Mouse (Mus musculus) hindbrain, postnatal 0 days (tissue): ENCODE data around the gene Zbtb22. TPM values are rescaled to one million over a fixed set of nuclear protein-coding genes. Genes with fewer than 3 reads are reported as not detected.
"Not testable (repeated sequence)": the region's sequence is repeated elsewhere in the genome, so short reads cannot be mapped to it uniquely, and the experiment has no call there.

Source experiments
- ATAC-seq: fragments of 200-750 bp; cut with Nextera tagmentation; 2 replicates; pipeline ENCODE4 v1.8.0; 2017; ENCODE audit warnings: mild to moderate bottlenecking, moderate TSS enrichment, moderate library complexity
- DNase-seq: peaks from one replicate; pipeline ENCODE4 v3.0.0-alpha.2; 2015; ENCODE audit warnings: low spot score
- H3K27ac ChIP-seq: fragments of 300-500 bp; sonication (generic); 2 replicates; pipeline ENCODE4 v1.5.1; 2014; ENCODE audit warnings: mild to moderate bottlenecking
- H3K27me3 ChIP-seq: fragments of 300-500 bp; sonication (generic); 2 replicates; pipeline ENCODE4 v1.6.1; 2014; ENCODE audit warnings: low read length, mixed read lengths; ENCODE audit not compliant: insufficient read depth
- H3K36me3 ChIP-seq: fragments of 300-500 bp; sonication (generic); 2 replicates; pipeline ENCODE4 v1.6.1; 2014; ENCODE audit warnings: low read length, mixed read lengths; ENCODE audit not compliant: insufficient read depth
- H3K4me1 ChIP-seq: fragments of 300-500 bp; sonication (generic); 2 replicates; pipeline ENCODE4 v1.6.1; 2014; ENCODE audit warnings: antibody characterized with exemption, low read length, mixed read lengths; ENCODE audit not compliant: insufficient read depth
- H3K4me2 ChIP-seq: fragments of 300-500 bp; sonication (generic); 2 replicates; pipeline ENCODE4 v1.6.1; 2014; ENCODE audit warnings: low read depth, mild to moderate bottlenecking, low read length, moderate library complexity, mixed read lengths
- H3K4me3 ChIP-seq: fragments of 300-500 bp; sonication (generic); 2 replicates; pipeline ENCODE4 v1.5.1; 2014; ENCODE audit warnings: low read length
- H3K9ac ChIP-seq: fragments of 300-500 bp; sonication (generic); replicated peaks from 2 replicates; pipeline ENCODE4 v1.6.1; 2014; ENCODE audit warnings: mild to moderate bottlenecking, low read length, moderate library complexity, mixed read lengths
- H3K9me3 ChIP-seq: fragments of 300-500 bp; sonication (generic); 2 replicates; pipeline ENCODE4 v1.6.1; 2016; ENCODE audit warnings: low read length, mixed read lengths
- CTCF ChIP-seq: IDR thresholded peaks from 2 replicates; pipeline ENCODE4 v1.5.1; 2016; ENCODE audit warnings: antibody characterized with exemption, control low read depth, low read depth
- WGBS: fragments of 180-500 bp; shearing (Covaris S2); extraction: QIAGEN DNeasy Blood & Tissue Kit; methylation state at CpG from one replicate; pipeline ENCODE4 v1.1.7; 2014; 5-methylcytosine and 5-hydroxymethylcytosine counted together
- polyA plus RNA-seq: library from polyadenylated mRNA; unstranded; fragments of >200 nt; fragmentation: Nextera tagmentation; extraction: Ambion mirVana; gene quantifications from 2 replicates; pipeline ENCODE4 v1.2.1, GENCODE M21; 2015
- total RNA-seq: library from RNA; depleted of rRNA; stranded (reverse); fragments of >200 nt; gene quantifications from 2 replicates; pipeline ENCODE4 v1.2.3, GENCODE M21; 2014

The Zbtb22 gene
- total and polyA plus RNA-seq, 2 experiments from 2014 or later = 23.0 to 58.5 TPM

DNA sequence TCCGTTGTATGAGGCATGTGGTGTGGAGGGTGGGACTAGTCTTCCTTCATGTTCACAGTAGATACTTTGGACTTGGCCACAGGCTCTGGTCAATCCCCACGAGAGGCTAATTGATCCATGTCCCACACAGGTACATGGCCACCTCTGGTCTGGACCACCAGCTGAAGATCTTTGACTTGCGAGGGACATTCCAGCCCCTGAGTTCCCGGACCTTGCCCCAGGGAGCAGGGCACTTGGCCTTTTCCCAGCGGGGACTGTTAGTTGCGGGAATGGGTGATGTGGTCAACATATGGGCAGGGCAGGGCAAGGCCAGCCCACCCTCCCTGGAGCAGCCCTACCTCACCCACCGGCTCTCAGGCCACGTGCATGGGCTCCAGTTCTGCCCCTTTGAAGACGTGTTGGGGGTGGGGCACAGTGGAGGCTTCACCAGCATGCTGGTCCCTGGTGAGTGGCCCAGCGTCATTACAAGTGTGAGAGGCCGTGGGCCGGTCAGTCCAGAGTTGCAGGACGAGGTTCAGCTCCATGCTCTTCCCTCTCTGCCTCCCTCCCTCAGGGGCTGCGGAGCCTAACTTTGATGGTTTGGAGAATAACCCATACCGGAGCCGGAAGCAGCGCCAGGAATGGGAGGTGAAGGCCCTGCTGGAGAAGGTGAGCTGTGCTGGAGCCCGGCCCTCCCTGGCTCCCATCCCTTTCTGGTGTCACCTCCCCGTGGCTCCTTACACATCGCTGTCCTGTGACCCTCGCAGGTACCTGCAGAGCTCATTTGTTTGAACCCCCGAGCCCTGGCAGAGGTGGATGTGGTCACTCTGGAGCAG is 32.6 kb downstream of the Zbtb22 start:
- Histone ChIP-seq H3K4me3 (no peak overlapping the region), H3K27me3 (no peaks in the 10 kb centered on the region), H3K4me1 (peaks cover 9% of the 10 kb centered on the region; the same call in 1 of the 2 replicates), H3K4me2 (no peak overlapping the region), H3K9me3 (no peaks in the 10 kb centered on the region), H3K27ac (no peak overlapping the region), H3K9ac (no peak overlapping the region), H3K36me3 (peaks cover 21% of the 10 kb centered on the region)
- 86% methylated on average over 22 of the region's 22 CpGs for WGBS
- TF ChIP-seq CTCF = no peak
- ATAC-seq = no peak
- no peak for DNase-seq

DNA sequence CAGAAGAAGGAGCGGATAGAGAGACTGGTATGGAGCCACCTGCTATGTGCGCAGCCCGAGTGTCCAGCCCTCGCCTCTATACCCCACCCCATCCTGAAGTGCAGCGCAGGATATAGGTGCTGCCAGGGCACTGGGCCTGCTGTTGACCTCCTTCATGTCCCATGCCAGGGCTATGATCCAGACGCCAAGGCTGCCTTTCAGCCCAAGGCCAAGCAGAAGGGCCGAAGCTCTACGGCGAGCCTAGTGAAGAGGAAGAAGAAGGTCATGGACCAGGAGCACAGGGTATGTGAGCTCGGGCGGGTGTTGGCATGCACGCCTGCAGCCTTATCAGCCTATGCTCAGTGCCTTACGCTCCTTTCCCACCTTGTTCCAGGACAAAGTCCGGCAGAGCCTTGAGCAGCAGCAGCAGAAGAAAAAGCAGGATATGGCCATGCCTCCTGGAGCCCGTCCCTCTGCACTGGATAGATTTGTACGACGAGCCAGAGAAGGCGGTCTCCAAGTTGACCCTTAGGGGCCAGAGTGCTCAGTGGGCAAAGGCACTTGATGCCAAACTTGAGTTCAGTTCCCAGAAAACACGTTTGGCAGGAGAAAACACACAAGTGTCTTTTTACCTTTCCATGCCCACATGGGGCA is 33.3 kb downstream of the Zbtb22 start:
- H3K27me3 ChIP-seq = no peaks in the 10 kb centered on the region
- DNase-seq (no peak), ATAC-seq (no peak)
- 87% methylated on average over 19 of the region's 19 CpGs for WGBS
- no peak for TF ChIP-seq CTCF
- no peak overlapping the region for H3K27ac ChIP-seq
- no peak overlapping the region for H3K4me2 ChIP-seq
- peaks cover 10% of the 10 kb centered on the region; the same call in 1 of the 2 replicates for H3K4me1 ChIP-seq
- no peak overlapping the region for H3K9ac ChIP-seq
- no peaks in the 10 kb centered on the region for H3K9me3 ChIP-seq
- peaks cover 20% of the 10 kb centered on the region for H3K36me3 ChIP-seq
- H3K4me3 ChIP-seq = no peak overlapping the region

DNA sequence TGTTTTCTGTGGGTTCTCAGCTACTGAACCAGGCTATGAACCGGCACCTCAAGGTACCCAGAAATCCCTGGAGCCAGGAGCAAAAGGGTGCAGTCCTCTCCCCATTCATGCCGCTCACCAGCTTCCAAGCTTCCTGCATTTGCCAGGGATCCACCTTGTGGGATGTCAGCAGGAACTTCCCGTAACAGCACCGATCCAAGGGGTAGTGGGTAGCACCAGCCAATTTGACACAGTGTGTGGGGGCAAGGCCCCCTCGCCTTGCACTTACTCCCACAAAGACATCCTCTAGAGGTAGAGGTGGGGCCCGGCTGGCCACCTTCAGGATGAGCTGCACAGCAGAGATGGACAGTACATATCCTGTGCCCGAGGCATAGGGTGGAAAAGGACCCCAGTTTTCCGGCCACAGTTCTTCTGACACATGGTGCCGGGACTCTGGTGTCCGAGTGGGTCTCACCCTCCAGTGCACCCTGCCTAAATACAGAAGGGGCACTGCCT is 34.5 kb downstream of the Zbtb22 start:
- H3K36me3 ChIP-seq = peaks cover 11% of the 10 kb centered on the region
- H3K4me1 ChIP-seq = peaks cover 15% of the 10 kb centered on the region; the same call in 1 of the 2 replicates
- H3K27me3 ChIP-seq = no peaks in the 10 kb centered on the region
- peak overlapping the region; percentile 50 for H3K4me3 ChIP-seq
- no peak for DNase-seq
- H3K27ac ChIP-seq = peak overlapping the region; percentile 91
- ATAC-seq = no peak
- no peak for TF ChIP-seq CTCF
- H3K9ac ChIP-seq = peak overlapping the region; percentile 77
- WGBS = 74% methylated on average over 10 of the region's 10 CpGs
- no peaks in the 10 kb centered on the region for H3K9me3 ChIP-seq
- H3K4me2 ChIP-seq = peak overlapping the region; percentile 89

DNA sequence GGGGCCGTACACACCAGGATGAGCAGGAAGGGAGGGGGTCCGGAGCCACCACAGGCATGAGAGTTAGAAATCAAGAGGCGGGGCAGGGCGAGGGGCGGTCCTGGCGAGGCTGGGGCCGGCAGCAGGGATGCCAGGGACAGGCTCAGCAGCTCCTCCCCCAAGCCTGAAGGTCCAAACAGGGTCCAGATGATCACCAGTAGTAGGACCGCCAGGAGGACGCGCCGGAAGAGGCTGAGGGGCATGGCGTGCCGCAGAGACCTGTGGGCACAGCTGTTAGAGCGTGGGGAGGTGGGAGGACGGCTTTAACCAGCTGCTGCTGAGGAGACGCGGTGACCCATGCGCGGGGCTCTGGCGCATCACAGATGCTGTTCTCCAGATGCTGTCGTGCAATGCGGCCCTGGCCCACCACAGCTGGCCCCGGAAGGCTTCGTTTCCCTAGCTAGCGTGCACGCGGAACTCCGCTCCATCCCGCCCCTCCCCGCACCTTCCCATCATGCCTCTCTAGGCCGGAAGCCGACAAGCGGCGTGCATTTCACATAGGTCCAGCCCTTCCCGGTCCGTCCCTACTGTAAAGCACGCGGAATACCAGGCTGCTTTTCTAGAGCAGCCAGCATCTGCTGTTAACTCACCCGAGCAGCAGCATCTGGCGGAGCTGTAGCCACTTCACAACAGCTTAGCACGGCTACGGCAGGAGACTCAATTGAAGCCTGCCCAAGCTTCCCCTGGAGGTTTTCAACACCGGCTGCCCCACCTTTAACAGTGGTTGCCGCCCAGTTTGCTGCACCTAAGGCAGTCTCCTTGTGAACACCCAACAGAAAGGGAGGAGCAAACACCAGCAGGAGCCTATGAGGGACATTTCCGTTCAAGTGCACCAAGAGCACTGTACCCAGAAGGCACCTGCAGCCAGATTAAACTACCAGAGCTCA is 35.6 kb downstream of the Zbtb22 start, which contains the start of gene B3galt4:
B3galt4 (minus strand) TSS at position 468 of the 926 bp plus-strand sequence.
- WGBS = 1% methylated on average over 38 of the region's 45 CpGs
- peak within 1 kb of the TSS; percentile 89 for H3K4me2 ChIP-seq
- ATAC-seq = peak; percentile 85
- DNase-seq = peak; percentile 92
- H3K9me3 ChIP-seq = no peaks in the 10 kb centered on the region
- H3K36me3 ChIP-seq = peaks cover 11% of the 10 kb centered on the region
- peak; percentile 36 for TF ChIP-seq CTCF
- H3K4me3 ChIP-seq = peak within 1 kb of the TSS; percentile 50
- H3K4me1 ChIP-seq = peaks cover 15% of the 10 kb centered on the region; the same call in 1 of the 2 replicates
- H3K27me3 ChIP-seq = no peaks in the 10 kb centered on the region
- peak within 1 kb of the TSS; percentile 77 for H3K9ac ChIP-seq
- H3K27ac ChIP-seq = peak within 1 kb of the TSS; percentile 91

DNA sequence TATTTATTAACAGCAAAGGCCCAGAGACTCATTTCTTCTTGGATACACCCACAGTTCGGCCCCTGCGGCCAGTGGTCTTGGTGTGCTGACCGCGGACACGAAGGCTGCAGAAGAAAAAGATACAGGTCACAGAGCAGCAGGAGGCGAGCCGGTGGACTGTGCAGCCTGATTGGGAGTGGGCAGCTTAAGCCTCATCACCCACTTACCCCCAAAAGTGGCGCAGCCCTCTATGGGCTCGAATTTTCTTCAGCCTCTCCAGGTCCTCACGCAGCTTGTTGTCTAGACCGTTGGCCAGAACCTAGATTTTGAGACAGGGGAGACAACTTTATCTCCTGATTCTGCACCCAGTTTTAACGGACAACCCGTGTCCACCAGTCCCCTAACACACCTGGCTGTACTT is 36.3 kb downstream of the Zbtb22 start:
- H3K9me3 ChIP-seq, H3K4me3 ChIP-seq, DNase-seq, H3K27ac ChIP-seq, H3K9ac ChIP-seq, H3K27me3 ChIP-seq, ATAC-seq: not testable (repeated sequence)
- peak overlapping the region; percentile 89 for H3K4me2 ChIP-seq
- H3K4me1 ChIP-seq = peaks cover 20% of the 10 kb centered on the region
- WGBS = 77% methylated on average over 13 of the region's 13 CpGs
- peaks cover 11% of the 10 kb centered on the region for H3K36me3 ChIP-seq

DNA sequence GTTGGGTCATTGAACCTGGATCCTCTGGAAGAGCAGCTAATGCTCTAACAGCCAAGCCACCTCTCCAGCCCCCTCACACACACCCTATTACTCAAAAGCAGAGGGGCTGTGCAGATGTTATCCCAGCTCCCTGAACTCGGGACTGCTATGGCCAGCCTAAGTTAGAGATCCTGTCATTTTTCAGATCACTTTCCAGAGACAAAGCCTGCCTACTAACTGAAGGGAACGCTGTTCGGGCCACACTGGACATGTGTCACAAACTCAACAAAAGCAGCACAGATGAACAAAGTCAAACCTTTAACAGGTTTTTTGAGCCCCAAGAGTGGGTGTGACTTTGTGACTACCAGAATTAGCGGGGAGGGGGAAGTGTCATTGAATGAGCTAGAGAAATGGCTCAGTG is 37.2 kb downstream of the Zbtb22 start:
- DNase-seq (no peak), ATAC-seq (no peak)
- Histone ChIP-seq H3K4me2 (no peak overlapping the region), H3K4me1 (peaks cover 20% of the 10 kb centered on the region), H3K9ac (no peak overlapping the region), H3K36me3 (peaks cover 11% of the 10 kb centered on the region), H3K4me3 (no peak overlapping the region), H3K27me3 (no peaks in the 10 kb centered on the region), H3K9me3 (no peaks in the 10 kb centered on the region), H3K27ac (no peak overlapping the region)
- WGBS = 84% methylated on average over 4 of the region's 4 CpGs
- TF ChIP-seq CTCF = no peak
